Mouse (Mus musculus) thymus, adult 2 months (tissue): Measurements from ENCODE around the gene Plk2. TPM values are rescaled to one million over a fixed set of nuclear protein-coding genes. Genes with fewer than 3 reads are reported as not detected.

Experiments used
- DNase-seq: peaks from one replicate; pipeline ENCODE4 v3.0.0; 2021
- H3K27ac ChIP-seq: fragments of 200-500 bp; 2 replicates; pipeline ENCODE4 v1.5.1; 2012; ENCODE audit warnings: low read length, control low read depth; ENCODE audit not compliant: control insufficient read depth, insufficient read depth
- H3K27me3 ChIP-seq: fragments of 200-500 bp; 2 replicates; pipeline ENCODE4 v1.6.1; 2012; ENCODE audit warnings: mild to moderate bottlenecking, low read length, moderate library complexity, mixed read lengths; ENCODE audit not compliant: control insufficient read depth, insufficient read depth
- H3K36me3 ChIP-seq: fragments of 200-500 bp; 2 replicates; pipeline ENCODE4 v1.6.1; 2012; ENCODE audit warnings: mild to moderate bottlenecking, low read length, moderate library complexity; ENCODE audit not compliant: control insufficient read depth, insufficient read depth
- H3K4me1 ChIP-seq: fragments of 200-500 bp; replicated peaks from 2 replicates; pipeline ENCODE4 v1.6.1; 2012; ENCODE audit warnings: low read length; ENCODE audit not compliant: control insufficient read depth, insufficient read depth
- H3K4me3 ChIP-seq: fragments of 200-500 bp; 2 replicates; pipeline ENCODE4 v1.5.1; 2012; ENCODE audit warnings: mild to moderate bottlenecking, low read length, control low read depth, moderate library complexity; ENCODE audit not compliant: control insufficient read depth, insufficient read depth
- CTCF ChIP-seq: fragments of 200-500 bp; IDR thresholded peaks from 2 replicates; pipeline ENCODE4 v1.5.1; 2012; ENCODE audit warnings: mild to moderate bottlenecking, control low read depth, low read length, moderate library complexity, borderline replicate concordance; ENCODE audit not compliant: control insufficient read depth, poor library complexity, insufficient read depth; ENCODE audit errors: extremely low read depth
- POLR2A ChIP-seq: fragments of 200-500 bp; IDR thresholded peaks from 2 replicates; pipeline ENCODE4 v1.6.1; 2012; ENCODE audit warnings: mild to moderate bottlenecking, low read length, control low read depth, moderate library complexity; ENCODE audit not compliant: control insufficient read depth, poor library complexity, insufficient read depth; ENCODE audit errors: extremely low read depth
- WGBS: fragments of 180-500 bp; shearing (Covaris S2); methylation state at CpG from one replicate; pipeline ENCODE4 v1.1.7; 2018; 5-methylcytosine and 5-hydroxymethylcytosine counted together
- polyA plus RNA-seq: library from polyadenylated mRNA; depleted of rRNA; stranded (reverse); fragments of >200 nt; gene quantifications from 2 replicates; pipeline ENCODE4 v1.2.3, GENCODE M21; 2012

Gene Plk2
- polyA plus RNA-seq, 1 experiment: 2.5 TPM

DNA sequence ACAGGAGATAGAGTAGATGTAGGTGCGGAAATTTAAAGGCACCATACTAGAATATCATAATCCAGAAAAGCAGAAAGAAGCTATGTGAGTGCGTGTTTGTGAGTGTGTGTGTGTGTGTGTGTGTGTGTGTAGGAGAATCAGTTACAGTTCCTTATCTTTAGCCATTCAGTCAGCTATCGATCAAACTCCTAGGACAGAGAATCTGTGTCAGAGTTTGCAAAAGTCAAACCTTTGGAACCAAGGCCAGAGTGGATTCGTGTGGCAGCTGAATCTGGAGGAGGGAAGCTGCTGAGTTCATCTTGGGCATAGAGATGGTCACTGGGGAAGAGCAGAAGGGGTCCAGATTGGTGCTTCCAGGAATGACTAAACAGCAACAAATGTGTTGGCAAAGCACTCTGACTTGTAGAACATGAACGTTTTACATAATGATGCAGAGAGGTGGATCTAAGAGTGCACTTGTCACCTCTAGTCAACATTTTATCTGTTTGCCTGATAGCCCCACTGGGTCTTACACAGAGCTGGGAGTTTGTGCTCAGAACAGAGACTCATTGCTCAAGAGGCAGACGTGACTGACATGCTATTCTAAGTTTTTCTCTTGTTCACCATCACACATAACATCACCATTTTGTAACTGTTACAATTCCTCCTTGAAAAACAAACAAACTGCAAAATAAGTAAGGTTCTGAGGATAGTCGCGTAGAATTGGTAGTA is 30.8 kb downstream of the Plk2 start:
- no peak overlapping the region for H3K27ac ChIP-seq
- WGBS: 93% methylated on average over 8 of the region's 8 CpGs
- H3K36me3 ChIP-seq: no peaks in the 10 kb centered on the region
- DNase-seq: no peak
- H3K4me1 ChIP-seq: no peaks in the 10 kb centered on the region
- TF ChIP-seq POLR2A (no peak), CTCF (no peak)
- H3K27me3 ChIP-seq: no peaks in the 10 kb centered on the region
- no peak overlapping the region for H3K4me3 ChIP-seq

- H3K4me3 ChIP-seq: no peak overlapping the region
- H3K27me3 ChIP-seq: no peaks in the 10 kb centered on the region
- DNase-seq: no peak
- no peak overlapping the region for H3K27ac ChIP-seq
- no peaks in the 10 kb centered on the region for H3K4me1 ChIP-seq
- TF ChIP-seq CTCF (no peak), POLR2A (no peak)
- H3K36me3 ChIP-seq: no peaks in the 10 kb centered on the region
Observed at GRCm38 (mm10) chr13:110431388-110431787, 36.5 kb downstream of the Plk2 start.

- no peak for DNase-seq
- H3K27me3 ChIP-seq: no peaks in the 10 kb centered on the region
- no peaks in the 10 kb centered on the region for H3K4me1 ChIP-seq
- H3K27ac ChIP-seq: no peak overlapping the region
- no peak overlapping the region for H3K4me3 ChIP-seq
- no peak for TF ChIP-seq POLR2A
- TF ChIP-seq CTCF: no peak
- WGBS: 52% methylated on average over 2 of the region's 2 CpGs
- H3K36me3 ChIP-seq: no peaks in the 10 kb centered on the region
Observed at GRCm38 (mm10) chr13:110432062-110432566, 37.3 kb downstream of the Plk2 start.

DNA sequence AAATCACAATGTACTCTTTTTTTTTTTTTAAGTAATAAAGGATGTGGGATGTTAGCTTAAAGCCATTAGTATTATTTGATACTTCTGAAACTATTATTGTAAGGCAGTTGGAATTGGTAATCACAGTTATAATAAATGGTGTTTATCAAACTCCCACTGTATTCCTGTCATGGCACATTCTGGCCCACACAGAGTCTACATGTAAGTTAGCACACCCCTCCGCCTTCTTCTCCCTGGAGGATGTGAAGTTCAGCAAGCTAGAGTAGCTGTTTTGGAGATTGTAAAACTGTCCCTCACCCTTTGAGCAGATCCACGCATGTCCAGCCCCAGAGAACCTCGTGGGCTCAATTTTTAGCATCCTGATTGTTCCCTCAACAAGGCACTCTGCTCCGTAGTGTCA is 37.8 kb downstream of the Plk2 start:
- H3K4me1 ChIP-seq: no peaks in the 10 kb centered on the region
- no peaks in the 10 kb centered on the region for H3K36me3 ChIP-seq
- no peak for DNase-seq
- WGBS: 92% methylated on average over 4 of the region's 4 CpGs
- TF ChIP-seq CTCF (no peak), POLR2A (no peak)
- no peak overlapping the region for H3K27ac ChIP-seq
- H3K4me3 ChIP-seq: no peak overlapping the region
- no peaks in the 10 kb centered on the region for H3K27me3 ChIP-seq

DNA sequence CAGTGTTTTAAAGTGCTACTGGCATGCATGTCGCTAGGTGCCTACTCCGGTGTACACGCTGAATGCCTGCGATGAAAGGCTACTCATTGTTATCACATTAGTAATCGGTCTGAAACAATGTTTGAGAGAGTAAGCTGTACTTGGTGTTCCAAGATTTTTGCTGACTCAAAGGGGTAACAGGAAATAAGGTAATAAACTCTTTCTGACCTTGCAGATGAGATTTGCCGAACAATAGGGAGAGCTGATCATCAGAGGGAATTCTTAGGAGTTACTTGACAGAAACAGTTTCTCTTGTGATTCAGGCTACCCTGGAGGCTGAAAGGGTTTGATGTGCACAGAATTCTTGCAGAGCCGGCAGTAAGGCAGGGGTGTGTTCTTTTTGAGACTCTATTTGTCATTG is 41.8 kb downstream of the Plk2 start:
- Histone ChIP-seq H3K36me3 (no peaks in the 10 kb centered on the region), H3K27me3 (no peaks in the 10 kb centered on the region), H3K4me1 (no peaks in the 10 kb centered on the region), H3K4me3 (no peak overlapping the region), H3K27ac (no peak overlapping the region)
- TF ChIP-seq CTCF: no peak
- no peak for TF ChIP-seq POLR2A
- WGBS: 80% methylated on average over 7 of the region's 7 CpGs
- DNase-seq: no peak

- Histone ChIP-seq H3K27ac (no peak overlapping the region), H3K27me3 (no peaks in the 10 kb centered on the region), H3K36me3 (no peaks in the 10 kb centered on the region), H3K4me3 (no peak overlapping the region), H3K4me1 (no peaks in the 10 kb centered on the region)
- no peak for DNase-seq
- 97% methylated on average over 9 of the region's 9 CpGs for WGBS
- no peak for TF ChIP-seq CTCF
- TF ChIP-seq POLR2A: no peak
Observed at GRCm38 (mm10) chr13:110438624-110439023, 43.8 kb downstream of the Plk2 start.

- no peak for TF ChIP-seq POLR2A
- no peak for TF ChIP-seq CTCF
- no peak overlapping the region for H3K27ac ChIP-seq
- H3K4me1 ChIP-seq: no peaks in the 10 kb centered on the region
- 92% methylated on average over 4 of the region's 4 CpGs for WGBS
- H3K4me3 ChIP-seq: no peak overlapping the region
- no peaks in the 10 kb centered on the region for H3K27me3 ChIP-seq
- DNase-seq: no peak
- no peaks in the 10 kb centered on the region for H3K36me3 ChIP-seq
Observed at GRCm38 (mm10) chr13:110444335-110444734, 49.5 kb downstream of the Plk2 start.
